Mouse (Mus musculus) liver, embryonic 11.5 days (tissue): ENCODE data around the gene Stx12. TPM values are rescaled to one million over a fixed set of nuclear protein-coding genes. Genes with fewer than 3 reads are reported as not detected.
A peak's percentile ranks its signal among the peaks of the same experiment; 100 is the strongest.

Experiments
- ATAC-seq: fragments of 200-750 bp; cut with Nextera tagmentation; replicated peaks from 2 replicates; pipeline ENCODE4 v1.8.0; 2017; ENCODE audit warnings: moderate number of reproducible peaks, mild to moderate bottlenecking, moderate TSS enrichment, moderate library complexity; ENCODE audit not compliant: low FRiP score
- DNase-seq: peaks from one replicate; pipeline ENCODE4 v3.0.0-alpha.2; 2017; ENCODE audit warnings: low spot score
- H3K27ac ChIP-seq: fragments of 300-500 bp; sonication (generic); 2 replicates; pipeline ENCODE4 v1.5.1; 2014; ENCODE audit warnings: mild to moderate bottlenecking, low read depth, low read length, control low read depth
- H3K27me3 ChIP-seq: fragments of 300-500 bp; sonication (generic); replicated peaks from 2 replicates; pipeline ENCODE4 v1.6.1; 2014; ENCODE audit warnings: low read length, mixed read lengths; ENCODE audit not compliant: control insufficient read depth, insufficient read depth
- H3K36me3 ChIP-seq: fragments of 300-500 bp; sonication (generic); 2 replicates; pipeline ENCODE4 v1.6.1; 2014; ENCODE audit warnings: mild to moderate bottlenecking, low read length, moderate library complexity, mixed read lengths; ENCODE audit not compliant: control insufficient read depth, insufficient read depth
- H3K4me1 ChIP-seq: fragments of 300-500 bp; sonication (generic); replicated peaks from 2 replicates; pipeline ENCODE4 v1.6.1; 2014; ENCODE audit warnings: low read length, mixed read lengths; ENCODE audit not compliant: control insufficient read depth, insufficient read depth
- H3K4me2 ChIP-seq: fragments of 300-500 bp; sonication (generic); 2 replicates; pipeline ENCODE4 v1.6.1; 2014; ENCODE audit warnings: mild to moderate bottlenecking, control low read depth, moderate library complexity
- H3K4me3 ChIP-seq: fragments of 300-500 bp; sonication (generic); 2 replicates; pipeline ENCODE4 v1.5.1; 2014; ENCODE audit warnings: low read depth, low read length, control low read depth
- H3K9ac ChIP-seq: fragments of 300-500 bp; sonication (generic); 2 replicates; pipeline ENCODE4 v1.6.1; 2014; ENCODE audit warnings: low read depth, low read length, control low read depth
- H3K9me3 ChIP-seq: fragments of 300-500 bp; sonication (generic); 2 replicates; pipeline ENCODE4 v1.6.1; 2016; ENCODE audit warnings: low read length, inconsistent platforms, mixed read lengths; ENCODE audit not compliant: control insufficient read depth
- WGBS: fragments of 180-500 bp; shearing (Covaris S2); extraction: QIAGEN DNeasy Blood & Tissue Kit; methylation state at CpG from one replicate; pipeline ENCODE4 v1.1.7; 2014; 5-methylcytosine and 5-hydroxymethylcytosine counted together
- polyA plus RNA-seq: library from polyadenylated mRNA; unstranded; fragments of >200 nt; fragmentation: Nextera tagmentation; extraction: Ambion mirVana; gene quantifications from 2 replicates; pipeline ENCODE4 v1.2.1, GENCODE M21; 2014

The Stx12 gene
- polyA plus RNA-seq, 1 experiment from 2014 or later: 33.1 TPM

GRCm38 (mm10) chr4:132842281-132842906 lies 41.9 kb downstream of the Stx12 start:
- H3K36me3 ChIP-seq: peaks cover 22% of the 10 kb centered on the region
- no peaks in the 10 kb centered on the region for H3K27me3 ChIP-seq
- WGBS: under 1% methylated on average over 30 of the region's 30 CpGs
- H3K27ac ChIP-seq: peak overlapping the region; percentile 72
- ATAC-seq: peak; percentile 41
- peaks cover 17% of the 10 kb centered on the region for H3K4me1 ChIP-seq
- no peaks in the 10 kb centered on the region for H3K9me3 ChIP-seq
- peak overlapping the region; percentile 84 for H3K4me3 ChIP-seq
- H3K4me2 ChIP-seq: peak overlapping the region; percentile 69
- peak; percentile 68 for DNase-seq
- peak overlapping the region; percentile 94 for H3K9ac ChIP-seq

GRCm38 (mm10) chr4:132841493-132841892 lies 42.8 kb downstream of the Stx12 start:
- H3K27me3 ChIP-seq: no peaks in the 10 kb centered on the region
- ATAC-seq (no peak), DNase-seq (no peak)
- no peak overlapping the region for H3K9ac ChIP-seq
- 73% methylated on average over 3 of the region's 3 CpGs for WGBS
- no peaks in the 10 kb centered on the region for H3K9me3 ChIP-seq
- peak overlapping the region; percentile 84 for H3K4me3 ChIP-seq
- peaks cover 29% of the 10 kb centered on the region for H3K36me3 ChIP-seq
- peak overlapping the region; percentile 69 for H3K4me2 ChIP-seq
- H3K27ac ChIP-seq: no peak overlapping the region
- H3K4me1 ChIP-seq: peaks cover 17% of the 10 kb centered on the region

- 55% methylated on average over 8 of the region's 8 CpGs for WGBS
- H3K9me3 ChIP-seq: no peaks in the 10 kb centered on the region
- no peaks in the 10 kb centered on the region for H3K4me1 ChIP-seq
- H3K27ac ChIP-seq: no peak overlapping the region
- DNase-seq (peak; percentile 78), ATAC-seq (peak; percentile 75)
- H3K4me3 ChIP-seq: no peak overlapping the region
- H3K4me2 ChIP-seq: no peak overlapping the region
- H3K9ac ChIP-seq: no peak overlapping the region
- no peaks in the 10 kb centered on the region for H3K27me3 ChIP-seq
- peaks cover 33% of the 10 kb centered on the region for H3K36me3 ChIP-seq
Measured at GRCm38 (mm10) chr4:132823614-132824366, 60.5 kb downstream of the Stx12 start.

GRCm38 (mm10) chr4:132818442-132818841 lies 65.9 kb downstream of the Stx12 start:
- DNase-seq (no peak), ATAC-seq (no peak)
- no peaks in the 10 kb centered on the region for H3K27me3 ChIP-seq
- H3K4me3 ChIP-seq: no peak overlapping the region
- no peaks in the 10 kb centered on the region for H3K4me1 ChIP-seq
- H3K4me2 ChIP-seq: no peak overlapping the region
- H3K27ac ChIP-seq: no peak overlapping the region
- H3K9me3 ChIP-seq: no peaks in the 10 kb centered on the region
- 54% methylated on average over 2 of the region's 2 CpGs for WGBS
- H3K9ac ChIP-seq: no peak overlapping the region
- H3K36me3 ChIP-seq: no peaks in the 10 kb centered on the region

GRCm38 (mm10) chr4:132816855-132817254 lies 67.5 kb downstream of the Stx12 start:
- H3K9ac ChIP-seq: no peak overlapping the region
- H3K27me3 ChIP-seq: no peaks in the 10 kb centered on the region
- DNase-seq (no peak), ATAC-seq (no peak)
- no peaks in the 10 kb centered on the region for H3K36me3 ChIP-seq
- H3K4me3 ChIP-seq: no peak overlapping the region
- no peaks in the 10 kb centered on the region for H3K9me3 ChIP-seq
- 43% methylated on average over 2 of the region's 2 CpGs for WGBS
- H3K4me2 ChIP-seq: no peak overlapping the region
- H3K4me1 ChIP-seq: no peaks in the 10 kb centered on the region
- H3K27ac ChIP-seq: no peak overlapping the region

- WGBS: 61% methylated on average over 7 of the region's 7 CpGs
Measured at GRCm38 (mm10) chr4:132816404-132816803, 67.9 kb downstream of the Stx12 start.

GRCm38 (mm10) chr4:132809621-132810020 lies 74.7 kb downstream of the Stx12 start:
- Histone ChIP-seq H3K27ac (0 out of 2 replicates have a peak overlapping the region, but pooled peaks have one; percentile 8), H3K4me2 (no peak overlapping the region), H3K4me1 (peaks cover 3% of the 10 kb centered on the region; the same call in 1 of the 2 replicates), H3K36me3 (no peaks in the 10 kb centered on the region), H3K9me3 (no peaks in the 10 kb centered on the region; the same call in 1 of the 2 replicates), H3K4me3 (no peak overlapping the region), H3K27me3 (no peaks in the 10 kb centered on the region), H3K9ac (no peak overlapping the region)
- DNase-seq: no peak
- WGBS: 72% methylated on average over 5 of the region's 5 CpGs
- ATAC-seq: no peak

More at GRCm38 (mm10) chr4:132816404-132816803, 67.9 kb downstream of the Stx12 start:
- H3K27ac ChIP-seq: no peak overlapping the region
- H3K27me3 ChIP-seq: no peaks in the 10 kb centered on the region
- DNase-seq: no peak
- no peak overlapping the region for H3K4me3 ChIP-seq
- H3K9me3 ChIP-seq: no peaks in the 10 kb centered on the region; the same call in 1 of the 2 replicates
- H3K4me1 ChIP-seq: no peaks in the 10 kb centered on the region
- no peak overlapping the region for H3K4me2 ChIP-seq
- no peak for ATAC-seq
- no peaks in the 10 kb centered on the region for H3K36me3 ChIP-seq
- H3K9ac ChIP-seq: no peak overlapping the region

GRCm38 (mm10) chr4:132807771-132808641 lies 76.3 kb downstream of the Stx12 start:
- no peak for DNase-seq

More at GRCm38 (mm10) chr4:132807771-132808641, 76.3 kb downstream of the Stx12 start:
- Histone ChIP-seq H3K9me3 (no peaks in the 10 kb centered on the region; the same call in 1 of the 2 replicates), H3K27ac (peak overlapping the region; percentile 52), H3K27me3 (no peaks in the 10 kb centered on the region), H3K36me3 (no peaks in the 10 kb centered on the region), H3K4me2 (no peak overlapping the region), H3K9ac (no peak overlapping the region), H3K4me1 (peaks cover 3% of the 10 kb centered on the region; the same call in 1 of the 2 replicates), H3K4me3 (no peak overlapping the region)
- no peak for ATAC-seq
- WGBS: 41% methylated on average over 5 of the region's 5 CpGs
